Mouse (Mus musculus): ENCODE measurements around the gene Rims4.

Gene Rims4

GRCm38 (mm10) chr2:163909604-163910003 lies 8.9 kb downstream of the Rims4 start:
- DNase-seq (ENCODE audit: low spot score in 2 of 2), result no peak

- DNase-seq (ENCODE audit: low spot score in 2 of 2), result no peak
These were observed 11.4 kb downstream of the Rims4 start for GRCm38 (mm10) chr2:163907131-163907530.

- DNase-seq (ENCODE audit: low spot score in 2 of 2), result no peak
These were observed 14.2 kb downstream of the Rims4 start for GRCm38 (mm10) chr2:163904323-163904722.

DNA sequence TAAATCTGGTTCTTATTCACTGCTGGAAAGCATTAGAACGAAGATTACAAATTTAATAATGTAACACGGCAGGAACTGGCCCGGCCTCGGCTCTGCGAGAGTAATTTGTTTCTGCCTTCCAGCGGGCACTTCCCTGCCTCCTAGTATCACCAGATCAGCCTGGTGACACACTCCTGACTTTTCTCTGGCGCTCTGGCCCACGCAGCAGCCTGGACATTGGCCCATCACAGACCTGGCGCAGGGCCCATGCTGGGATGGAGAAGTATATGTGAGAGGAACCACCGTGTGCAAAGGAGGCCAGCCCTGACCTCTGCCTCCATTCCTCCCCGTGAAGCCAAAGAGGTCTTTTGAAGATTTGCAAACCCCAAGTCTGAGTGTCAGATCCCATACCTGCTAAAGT lies 15.0 kb downstream of the Rims4 start:
- DNase-seq (ENCODE audit: low spot score in 2 of 2), result no peak

GRCm38 (mm10) chr2:163902448-163902847 lies 16.0 kb downstream of the Rims4 start:
- DNase-seq (ENCODE audit: low spot score in 2 of 2), result no peak

DNA sequence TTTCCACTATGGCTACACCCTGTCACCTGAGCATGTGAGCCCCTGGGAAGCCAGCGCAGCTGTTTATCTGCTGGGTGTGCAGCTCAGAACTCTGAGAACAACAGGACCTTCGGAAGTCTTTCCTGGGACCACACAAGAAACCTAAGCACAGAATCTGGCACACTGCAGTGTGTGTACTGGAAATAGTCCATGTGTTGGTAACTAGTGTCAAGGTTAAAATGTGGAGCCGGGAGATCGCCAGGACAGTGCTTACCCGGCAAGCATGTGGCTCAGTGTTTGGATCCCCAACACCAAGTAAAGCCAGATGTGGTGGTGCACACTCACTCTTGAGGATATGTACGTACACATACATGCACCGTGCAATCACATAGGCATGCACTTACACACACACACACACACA lies 17.4 kb downstream of the Rims4 start:
- no peak for DNase-seq (ENCODE audit: low spot score in 2 of 2)

- DNase-seq (ENCODE audit: low spot score in 2 of 2), result no peak
These were observed 18.5 kb downstream of the Rims4 start for GRCm38 (mm10) chr2:163899910-163900411.

- DNase-seq (ENCODE audit: low spot score in 2 of 2), result no peak
These were observed 20.4 kb downstream of the Rims4 start for GRCm38 (mm10) chr2:163897988-163898535.

- DNase-seq (ENCODE audit: low spot score in 2 of 2), result no peak
These were observed 21.5 kb downstream of the Rims4 start for GRCm38 (mm10) chr2:163897026-163897425.

- no peak for DNase-seq (ENCODE audit: low spot score in 2 of 2)
These were observed 23.3 kb downstream of the Rims4 start for GRCm38 (mm10) chr2:163895156-163895555.

DNA sequence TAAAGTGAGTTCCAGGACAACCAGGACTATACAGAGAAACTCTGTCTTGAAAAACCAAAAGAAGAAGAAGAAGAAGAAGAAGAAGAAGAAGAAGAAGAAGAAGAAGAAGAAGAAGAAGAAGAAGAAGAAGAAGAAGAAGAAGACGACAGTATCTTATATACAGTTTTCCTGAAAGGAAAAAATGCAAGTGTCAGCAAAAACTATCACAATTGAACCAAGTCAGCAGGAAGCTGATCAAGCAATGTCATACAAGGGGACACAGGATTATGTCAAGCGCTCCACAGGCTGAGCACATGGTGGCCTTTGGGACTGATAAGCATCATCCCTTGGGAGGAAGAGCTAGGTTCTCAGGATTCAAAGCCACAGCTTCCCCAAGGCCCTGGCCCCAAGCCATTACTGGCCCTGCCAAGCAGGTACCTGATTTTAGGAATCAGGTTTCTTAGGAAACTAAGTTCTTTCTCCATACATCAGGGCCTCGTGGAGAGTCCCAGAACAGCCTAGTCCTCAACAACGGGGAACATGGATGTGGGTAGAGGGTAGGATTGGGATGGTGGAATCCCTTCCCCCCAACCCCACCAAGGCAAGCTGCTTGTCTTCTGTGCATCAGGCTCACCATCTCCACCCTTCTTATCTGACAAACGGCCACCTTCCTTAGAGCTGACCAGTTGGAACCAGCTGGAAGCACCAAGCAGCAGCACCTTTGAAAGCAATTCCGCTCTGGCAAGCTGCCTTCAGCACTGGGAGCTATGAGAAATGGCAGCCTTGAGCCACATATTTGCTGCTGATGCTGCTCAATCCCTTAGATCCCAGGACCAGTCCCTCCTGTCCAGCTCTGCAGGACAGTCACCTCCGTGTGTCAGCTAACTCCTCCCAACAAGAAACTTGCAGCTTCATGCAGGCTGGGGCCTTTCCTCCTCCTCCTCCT lies 24.8 kb downstream of the Rims4 start:
- DNase-seq (ENCODE audit: low spot score in 2 of 2), result no peak

DNA sequence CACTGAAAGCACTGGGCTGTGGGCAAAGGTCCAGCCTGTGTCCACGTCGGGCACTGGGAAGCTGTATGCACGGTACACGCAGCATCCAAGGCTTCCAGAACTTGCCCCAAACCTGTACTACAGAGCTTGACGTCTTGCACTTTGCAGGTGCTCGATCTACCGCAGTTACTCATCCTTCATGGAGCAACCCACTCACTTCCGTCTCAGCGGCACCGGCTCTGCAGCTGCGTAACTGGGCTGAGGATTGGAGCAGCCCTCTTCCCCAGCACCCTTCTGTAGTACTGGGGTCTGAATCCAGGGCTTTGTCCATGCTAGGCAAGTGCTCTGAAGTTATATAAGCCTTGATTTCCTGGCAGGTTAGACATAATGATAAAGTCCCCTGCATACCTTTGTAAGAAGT lies 27.2 kb downstream of the Rims4 start:
- DNase-seq (ENCODE audit: low spot score in 2 of 2), result no peak

GRCm38 (mm10) chr2:163890586-163890985 lies 27.9 kb downstream of the Rims4 start:
- DNase-seq (ENCODE audit: low spot score in 2 of 2), result no peak

GRCm38 (mm10) chr2:163889411-163889810 lies 29.1 kb downstream of the Rims4 start:
- DNase-seq (ENCODE audit: low spot score in 2 of 2), result no peak

DNA sequence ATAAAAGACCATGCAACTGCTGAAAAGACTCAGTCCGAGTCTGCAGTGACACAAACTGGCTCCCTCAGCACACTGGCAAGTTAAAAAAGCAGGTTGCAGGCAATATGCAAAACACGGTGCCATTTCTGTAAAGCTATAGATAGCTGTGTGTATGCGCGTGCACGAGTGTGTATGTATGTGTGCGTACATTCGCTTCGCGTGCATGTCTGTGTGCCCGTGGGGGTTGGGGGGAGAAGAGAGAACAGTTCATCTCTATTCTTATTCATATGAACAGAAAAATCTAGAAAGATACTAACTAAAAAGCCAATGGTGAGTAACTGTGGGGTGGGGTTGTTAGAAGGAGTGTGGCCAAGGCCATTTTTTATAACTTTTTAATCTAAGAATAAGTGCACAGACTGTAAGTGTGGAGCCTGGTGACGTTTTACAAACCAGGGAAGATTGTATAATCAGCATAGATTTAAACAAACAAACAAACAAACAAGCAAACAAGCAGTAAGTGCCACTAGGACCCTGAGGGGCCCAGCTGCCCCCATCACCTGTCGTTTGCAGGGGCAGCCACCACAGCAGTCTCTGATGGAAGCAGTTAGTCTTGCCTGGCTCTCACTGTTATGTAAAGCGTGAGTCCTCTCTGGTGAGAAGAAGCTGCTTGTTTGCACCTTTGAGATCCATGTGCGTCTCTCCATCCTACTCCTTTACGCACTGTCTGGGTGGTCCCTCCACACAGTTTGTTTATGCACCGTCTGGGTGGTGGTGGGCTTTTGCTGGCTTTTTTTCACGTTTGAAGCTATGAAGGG lies 35.4 kb downstream of the Rims4 start:
- peak in 1 of 2 experiments; percentile 69 for DNase-seq (ENCODE audit: low spot score in 2 of 2)

- no peak for DNase-seq (ENCODE audit: low spot score in 2 of 2)
These were observed 37.6 kb downstream of the Rims4 start for GRCm38 (mm10) chr2:163880891-163881290.

DNA sequence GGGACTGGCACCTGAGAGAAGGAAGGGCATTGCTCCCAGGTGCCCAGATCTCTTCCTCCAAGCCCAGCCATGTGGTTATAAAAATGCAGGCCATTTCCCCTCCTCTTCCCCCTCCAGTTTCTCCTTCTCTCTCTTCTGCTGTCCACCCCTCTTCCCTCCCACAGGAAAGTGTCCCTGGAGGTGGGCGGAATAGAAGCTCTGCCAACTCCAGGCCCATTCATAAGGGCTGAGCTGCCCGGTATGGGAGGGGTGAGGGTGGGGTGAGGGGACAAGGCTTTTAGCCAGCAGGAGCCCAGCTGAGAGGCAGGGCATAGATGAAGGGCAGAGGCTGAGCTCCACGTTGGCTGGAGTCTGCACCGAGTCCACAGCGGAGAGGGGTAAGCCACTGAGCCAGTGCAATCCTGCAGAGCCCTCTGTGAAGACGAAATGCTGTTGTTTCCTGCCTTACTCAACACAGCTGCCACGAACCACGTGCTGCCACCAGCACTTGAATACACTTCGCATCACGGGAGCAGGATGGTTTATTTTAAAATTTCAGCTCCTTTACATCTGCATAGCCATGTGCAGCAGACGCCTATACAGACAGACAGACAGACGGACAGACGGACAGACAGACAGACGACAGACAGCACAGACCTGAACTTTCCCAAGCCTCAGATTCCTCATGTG lies 41.5 kb downstream of the Rims4 start:
- DNase-seq (ENCODE audit: low spot score in 2 of 2), result no peak

DNA sequence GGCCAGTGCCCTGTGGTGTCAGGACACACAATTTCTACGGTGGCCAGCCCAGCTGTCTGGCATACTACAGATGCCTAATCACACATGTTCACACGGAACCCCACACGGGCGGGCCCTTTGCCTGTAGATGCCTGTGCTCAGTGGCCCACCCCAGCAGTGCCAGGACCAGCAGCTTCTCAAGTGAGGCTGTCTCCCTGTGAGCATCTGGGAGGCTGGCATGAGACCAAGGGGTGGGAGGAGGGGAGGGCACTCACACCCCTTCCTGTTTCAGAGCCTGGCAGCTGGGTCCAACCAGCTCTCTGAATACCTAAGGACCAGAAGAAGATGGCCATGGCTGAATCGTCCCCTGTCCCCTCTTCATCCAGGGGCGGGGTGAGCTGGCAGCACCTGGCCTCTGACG lies 43.0 kb downstream of the Rims4 start:
- DNase-seq (ENCODE audit: low spot score in 2 of 2), result peak; percentile 75 to 79

DNA sequence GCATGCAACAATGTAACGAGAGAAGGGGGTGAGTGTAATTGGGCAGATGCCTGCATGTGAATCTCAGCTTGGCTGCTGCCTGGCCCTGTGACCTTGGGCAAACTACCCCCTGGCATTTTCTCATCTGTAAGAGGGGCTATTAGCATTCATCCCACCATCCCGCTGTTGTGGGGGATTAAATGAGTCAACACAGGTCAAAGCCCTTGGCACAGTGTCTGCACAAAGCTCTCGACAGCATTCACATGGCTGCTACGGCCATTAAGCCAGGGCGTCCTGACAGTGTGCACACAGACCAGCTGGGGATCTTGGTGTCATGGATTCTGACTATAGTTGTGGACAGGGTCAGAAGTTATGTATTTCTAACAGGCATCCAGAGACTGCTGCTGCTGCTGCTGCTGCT lies 43.6 kb downstream of the Rims4 start:
- no peak for DNase-seq (ENCODE audit: low spot score in 2 of 2)

GRCm38 (mm10) chr2:163871906-163872305 lies 46.6 kb downstream of the Rims4 start:
- DNase-seq (ENCODE audit: low spot score in 2 of 2), result no peak

- DNase-seq (ENCODE audit: low spot score in 2 of 2), result no peak
These were observed 47.2 kb downstream of the Rims4 start for GRCm38 (mm10) chr2:163871266-163871665.

DNA sequence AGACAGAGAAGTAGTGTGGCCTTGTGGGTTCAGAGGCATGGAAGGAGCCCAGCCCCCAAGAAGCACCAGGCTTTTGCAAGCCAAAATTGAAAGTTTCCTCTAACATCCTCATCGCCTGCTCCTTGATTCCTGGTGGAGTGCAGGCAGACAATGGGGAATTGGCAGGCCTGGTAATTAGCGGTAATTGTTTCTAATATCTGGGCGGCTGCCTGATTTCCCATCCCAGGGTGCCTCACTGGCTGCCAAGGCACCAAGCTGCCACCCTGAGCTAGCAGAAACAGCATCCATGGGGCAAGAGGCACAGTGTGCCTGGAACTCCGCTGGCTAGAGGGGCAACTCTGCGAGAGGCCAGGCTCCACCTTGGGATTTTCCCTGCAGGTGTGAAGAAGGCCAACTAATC lies 48.7 kb downstream of the Rims4 start:
- no peak for DNase-seq (ENCODE audit: low spot score in 2 of 2)
